Mouse (Mus musculus) lung, embryonic 15.5 days (tissue): ENCODE data around the gene Kat5. TPM values are rescaled to one million over a fixed set of nuclear protein-coding genes. Genes with fewer than 3 reads are reported as not detected.
A peak's percentile ranks its signal among the peaks of the same experiment; 100 is the strongest.

Experiments
- ATAC-seq: fragments of 200-750 bp; cut with Nextera tagmentation; 2 replicates; pipeline ENCODE4 v1.8.0; 2017; ENCODE audit warnings: moderate number of reproducible peaks, borderline replicate concordance; ENCODE audit not compliant: low FRiP score, low TSS enrichment; ENCODE audit errors: extremely low read depth
- H3K27ac ChIP-seq: fragments of 300-500 bp; sonication (generic); 2 replicates; pipeline ENCODE4 v1.5.1; 2015; ENCODE audit warnings: moderate library complexity, mild to moderate bottlenecking, inconsistent platforms
- H3K27me3 ChIP-seq: fragments of 300-500 bp; sonication (generic); 2 replicates; pipeline ENCODE4 v1.6.1; 2015; ENCODE audit warnings: inconsistent platforms
- H3K36me3 ChIP-seq: fragments of 300-500 bp; sonication (generic); 2 replicates; pipeline ENCODE4 v1.6.1; 2015; ENCODE audit warnings: inconsistent platforms
- H3K4me1 ChIP-seq: fragments of 300-500 bp; sonication (generic); 2 replicates; pipeline ENCODE4 v1.6.1; 2015; ENCODE audit warnings: inconsistent platforms
- H3K4me2 ChIP-seq: fragments of 300-500 bp; sonication (generic); 2 replicates; pipeline ENCODE4 v1.6.1; 2015; ENCODE audit warnings: inconsistent platforms, mild to moderate bottlenecking, moderate library complexity
- H3K4me3 ChIP-seq: fragments of 300-500 bp; sonication (generic); 2 replicates; pipeline ENCODE4 v1.5.1; 2015; ENCODE audit warnings: mild to moderate bottlenecking, inconsistent platforms
- H3K9ac ChIP-seq: fragments of 300-500 bp; sonication (generic); 2 replicates; pipeline ENCODE4 v1.6.1; 2015; ENCODE audit warnings: inconsistent platforms
- H3K9me3 ChIP-seq: fragments of 300-500 bp; sonication (generic); 2 replicates; pipeline ENCODE4 v1.6.1; 2016; ENCODE audit warnings: inconsistent platforms
- WGBS: fragments of 180-500 bp; shearing (Covaris S2); methylation state at CpG from one replicate; pipeline ENCODE4 v1.1.7; 2015; 5-methylcytosine and 5-hydroxymethylcytosine counted together
- polyA plus RNA-seq: library from polyadenylated mRNA; unstranded; fragments of >200 nt; fragmentation: Nextera tagmentation; extraction: Ambion mirVana; gene quantifications from 2 replicates; pipeline ENCODE4 v1.2.1, GENCODE M21; 2015

Kat5 gene
- polyA plus RNA-seq, 1 experiment from 2014 or later = 51.9 TPM

DNA sequence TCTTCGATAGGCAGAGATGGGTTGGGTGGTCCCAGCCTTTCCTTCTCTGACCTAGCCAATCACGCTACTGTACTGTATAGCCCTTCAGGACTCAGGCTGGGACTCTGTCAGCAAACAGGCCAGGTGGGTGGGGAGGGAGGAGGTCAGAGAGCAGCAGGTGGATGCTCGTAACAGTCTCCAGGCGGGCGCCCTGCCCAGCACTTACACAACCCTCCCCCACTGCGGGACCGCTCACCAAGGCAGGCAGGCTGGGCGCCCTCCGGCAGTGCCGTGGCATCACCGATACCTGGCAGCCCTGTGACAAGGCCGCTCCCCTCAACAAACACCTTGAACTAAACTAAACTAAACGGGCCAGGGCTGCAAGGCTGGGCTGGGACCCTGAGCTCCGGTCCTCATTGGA lies 55.8 kb downstream of the Kat5 start:
- Histone ChIP-seq H3K9me3 (no peaks in the 10 kb centered on the region), H3K9ac (no peak overlapping the region), H3K27ac (no peak overlapping the region), H3K4me2 (no peak overlapping the region), H3K27me3 (peaks cover 40% of the 10 kb centered on the region), H3K4me3 (no peak overlapping the region), H3K36me3 (no peaks in the 10 kb centered on the region), H3K4me1 (peaks cover 14% of the 10 kb centered on the region; the same call in 1 of the 2 replicates)
- peak; percentile 40; the same call in 1 of the 2 replicates for ATAC-seq
- 57% methylated on average over 14 of the region's 14 CpGs for WGBS

DNA sequence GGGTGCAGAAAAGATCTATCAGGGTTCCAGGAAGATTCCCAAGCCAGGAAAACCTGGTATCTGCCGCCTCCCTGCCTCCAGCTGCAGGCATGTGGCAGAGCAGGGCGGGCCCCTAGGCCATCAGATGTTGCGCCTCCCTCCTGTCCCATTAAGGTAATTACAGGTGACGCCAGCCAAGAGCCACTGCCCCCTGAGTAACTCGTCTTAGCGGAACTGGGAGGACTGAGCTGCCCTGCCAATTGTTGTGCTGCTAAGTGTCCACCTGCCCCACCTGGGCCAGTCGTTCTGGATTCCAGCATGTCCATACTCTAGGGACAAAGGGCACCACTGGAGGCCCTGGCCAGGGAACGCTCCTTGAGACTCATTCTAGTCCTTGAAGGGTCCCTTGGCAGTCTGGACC lies 56.2 kb downstream of the Kat5 start:
- H3K9me3 ChIP-seq = no peaks in the 10 kb centered on the region
- no peak for ATAC-seq
- 51% methylated on average over 8 of the region's 8 CpGs for WGBS
- H3K4me2 ChIP-seq = no peak overlapping the region
- peaks cover 36% of the 10 kb centered on the region for H3K27me3 ChIP-seq
- no peak overlapping the region for H3K27ac ChIP-seq
- 0 out of 2 replicates have a peak, but pooled peaks cover 13% of the 10 kb centered on the region for H3K4me1 ChIP-seq
- H3K36me3 ChIP-seq = no peaks in the 10 kb centered on the region
- H3K9ac ChIP-seq = no peak overlapping the region
- no peak overlapping the region for H3K4me3 ChIP-seq

Other genes with a start within 250 kb of the Kat5 start
- gene Eif1ad, start 243.5 kb downstream of the Kat5 start, polyA plus RNA-seq = 61.5 and 61.8 TPM in 2 replicates
- gene Banf1, start 243.1 kb downstream of the Kat5 start, polyA plus RNA-seq = 466 and 504 TPM in 2 replicates
- gene Sart1, start 221.5 kb downstream of the Kat5 start, polyA plus RNA-seq = 67.1 and 81.7 TPM in 2 replicates
- gene Tsga10ip, start 207.7 kb downstream of the Kat5 start, polyA plus RNA-seq = 0.59 and 0.79 TPM in 2 replicates
- gene Drap1, start 185.3 kb downstream of the Kat5 start, polyA plus RNA-seq = 243 and 268 TPM in 2 replicates
- 56.5 and 58.6 TPM in 2 replicates for gene AI837181, start 185.1 kb downstream of the Kat5 start, polyA plus RNA-seq
- not detected in 2 replicates for gene Fosl1, start 162.7 kb downstream of the Kat5 start, polyA plus RNA-seq
- 12.1 and 12.4 TPM in 2 replicates for gene Ccdc85b, start 152.3 kb downstream of the Kat5 start, polyA plus RNA-seq
- gene Fibp, start 149.6 kb downstream of the Kat5 start, polyA plus RNA-seq = 101 and 117 TPM in 2 replicates
- 1.9 and 3.3 TPM in 2 replicates for gene Ctsw, start 141.7 kb downstream of the Kat5 start, polyA plus RNA-seq
- gene Efemp2, start 136.3 kb downstream of the Kat5 start, polyA plus RNA-seq = 198 and 208 TPM in 2 replicates
- gene Mus81, start 121.8 kb downstream of the Kat5 start, polyA plus RNA-seq = 40.2 and 43.9 TPM in 2 replicates
- 2,855 and 2,978 TPM in 2 replicates for gene Cfl1, start 119.8 kb downstream of the Kat5 start, polyA plus RNA-seq
- gene 1700020D05Rik, start 106.5 kb downstream of the Kat5 start, polyA plus RNA-seq = 0.20 TPM in 1 of 2 replicates, not detected in the other
- 5.8 and 7.4 TPM in 2 replicates for gene Snx32, start 99.7 kb downstream of the Kat5 start, polyA plus RNA-seq
- 2.1 and 2.2 TPM in 2 replicates for gene Ovol1, start 49.6 kb downstream of the Kat5 start, polyA plus RNA-seq
- gene Ap5b1, start 42.2 kb downstream of the Kat5 start, polyA plus RNA-seq = 5.7 and 5.9 TPM in 2 replicates
- 143 and 153 TPM in 2 replicates for gene Rnaseh2c, start 8.4 kb downstream of the Kat5 start, polyA plus RNA-seq
- gene Rela, start 27.2 kb upstream of the Kat5 start, polyA plus RNA-seq = 52.7 and 53.8 TPM in 2 replicates
- 44.7 and 48.0 TPM in 2 replicates for gene Sipa1, start 53.5 kb upstream of the Kat5 start, polyA plus RNA-seq
- 44.1 and 45.2 TPM in 2 replicates for gene Map3k11, start 78.5 kb upstream of the Kat5 start, polyA plus RNA-seq
- 18.2 and 20.9 TPM in 2 replicates for gene Pcnx3, start 78.7 kb upstream of the Kat5 start, polyA plus RNA-seq
- 0.69 TPM in 1 of 2 replicates, not detected in the other for gene Kcnk7, start 94.1 kb upstream of the Kat5 start, polyA plus RNA-seq
- gene Ehbp1l1, start 116.1 kb upstream of the Kat5 start, polyA plus RNA-seq = 23.6 and 24.5 TPM in 2 replicates
- gene Fam89b, start 119.4 kb upstream of the Kat5 start, polyA plus RNA-seq = 105 and 108 TPM in 2 replicates
- gene Ltbp3, start 130.7 kb upstream of the Kat5 start, polyA plus RNA-seq = 47.2 and 54.9 TPM in 2 replicates
- gene Scyl1, start 161.2 kb upstream of the Kat5 start, polyA plus RNA-seq = 76.1 and 83.6 TPM in 2 replicates